Mouse (Mus musculus) G1E (cell line): ENCODE results near the gene Dqx1. TPM values are rescaled to one million over a fixed set of nuclear protein-coding genes. Genes with fewer than 3 reads are reported as not detected.

Experiments used
- ATAC-seq: 2 replicates; pipeline ENCODE4 v1.8.0; 2016; ENCODE audit warnings: mild to moderate bottlenecking; ENCODE audit not compliant: insufficient number of reproducible peaks, poor library complexity, low FRiP score, severe bottlenecking; ENCODE audit errors: extremely low read depth
- DNase-seq: peaks from one replicate; pipeline ENCODE4 v3.0.0; 2012; ENCODE audit warnings: low spot score
- H3K27me3 ChIP-seq: 2 replicates; pipeline ENCODE4 v1.6.1; 2012; ENCODE audit warnings: mild to moderate bottlenecking, low read length, inconsistent platforms; ENCODE audit not compliant: insufficient read depth
- H3K36me3 ChIP-seq: replicated peaks from 2 replicates; pipeline ENCODE3; 2012; ENCODE audit warnings: mild to moderate bottlenecking, inconsistent platforms
- H3K4me1 ChIP-seq: 2 replicates; pipeline ENCODE4 v1.6.1; 2012; ENCODE audit warnings: low read depth, low read length, inconsistent platforms, mixed read lengths; ENCODE audit not compliant: insufficient read depth
- H3K4me3 ChIP-seq: 2 replicates; pipeline ENCODE4 v1.5.1; 2012; ENCODE audit warnings: low read depth, mild to moderate bottlenecking, inconsistent platforms, low read length, moderate library complexity, mixed read lengths
- H3K9me3 ChIP-seq: replicated peaks from 2 replicates; pipeline ENCODE4 v1.6.1; 2012; ENCODE audit warnings: inconsistent platforms
- CTCF ChIP-seq: IDR thresholded peaks from 2 replicates; pipeline ENCODE4 v1.5.1; 2012; ENCODE audit warnings: low read depth, low read length, inconsistent platforms, mixed read lengths
- GATA1 ChIP-seq: IDR thresholded peaks from 2 replicates; pipeline ENCODE4 v1.6.1; 2012; ENCODE audit warnings: borderline replicate concordance, low read length, inconsistent platforms, mixed read lengths
- GATA2 ChIP-seq: IDR thresholded peaks from 2 replicates; pipeline ENCODE4 v1.6.1; 2012; ENCODE audit warnings: low read depth, low read length, inconsistent platforms, borderline replicate concordance
- POLR2AphosphoS5 ChIP-seq: IDR thresholded peaks from 2 replicates; pipeline ENCODE4 v1.6.1; 2012; ENCODE audit warnings: low read depth, low read length, inconsistent platforms; ENCODE audit not compliant: insufficient replicate concordance
- TAL1 ChIP-seq: conservative IDR thresholded peaks from 2 replicates; pipeline ENCODE4 v1.6.1; 2012; ENCODE audit warnings: low read depth, low read length, inconsistent platforms, mixed read lengths
- polyA plus RNA-seq: library from polyadenylated mRNA; stranded (reverse); fragments of >175 nt; gene quantifications from 2 replicates; pipeline ENCODE4 v1.2.3, GENCODE M21; 2012
- total RNA-seq, 2 experiments: library from RNA; stranded (forward) in 1 of 2; stranded (reverse) in 1 of 2; fragments of 200-1000 nt in 1 of 2; fragments of >200 nt in 1 of 2; fragmentation: Nextera tagmentation in 1 of 2; gene quantifications; 2 replicates each; pipeline ENCODE4 v1.2.3; 2014 to 2017

Gene Dqx1
- total and polyA plus RNA-seq, 3 experiments = 2.3 to 28.7 (median 2.5) TPM

- Histone ChIP-seq H3K4me3 (no peak overlapping the region), H3K36me3 (peaks cover 38% of the 10 kb centered on the region), H3K9me3 (no peaks in the 10 kb centered on the region), H3K27me3 (peaks cover 43% of the 10 kb centered on the region), H3K4me1 (peaks cover 14% of the 10 kb centered on the region)
- DNase-seq (no peak), ATAC-seq (no peak)
- TF ChIP-seq GATA1 (no peak), TAL1 (no peak), GATA2 (no peak), CTCF (no peak), POLR2AphosphoS5 (no peak)
These were observed 26.8 kb downstream of the Dqx1 start for GRCm38 (mm10) chr6:83084477-83084876.

GRCm38 (mm10) chr6:83086121-83087035 is 28.7 kb downstream of the Dqx1 start, which contains the start of gene Lbx2:
TSS of gene Lbx2 (plus strand) at chr6:83086367.
- Histone ChIP-seq H3K9me3 (no peaks in the 10 kb centered on the region), H3K36me3 (peaks cover 19% of the 10 kb centered on the region), H3K4me3 (no peak within 1 kb of the TSS), H3K4me1 (peaks cover 5% of the 10 kb centered on the region; the same call in 1 of the 2 replicates), H3K27me3 (peaks cover 57% of the 10 kb centered on the region)
- TF ChIP-seq POLR2AphosphoS5 = no peak
- no peak for TF ChIP-seq TAL1
- TF ChIP-seq CTCF = no peak
- no peak for TF ChIP-seq GATA1
- no peak for TF ChIP-seq GATA2
- DNase-seq = no peak
- ATAC-seq = no peak

DNA sequence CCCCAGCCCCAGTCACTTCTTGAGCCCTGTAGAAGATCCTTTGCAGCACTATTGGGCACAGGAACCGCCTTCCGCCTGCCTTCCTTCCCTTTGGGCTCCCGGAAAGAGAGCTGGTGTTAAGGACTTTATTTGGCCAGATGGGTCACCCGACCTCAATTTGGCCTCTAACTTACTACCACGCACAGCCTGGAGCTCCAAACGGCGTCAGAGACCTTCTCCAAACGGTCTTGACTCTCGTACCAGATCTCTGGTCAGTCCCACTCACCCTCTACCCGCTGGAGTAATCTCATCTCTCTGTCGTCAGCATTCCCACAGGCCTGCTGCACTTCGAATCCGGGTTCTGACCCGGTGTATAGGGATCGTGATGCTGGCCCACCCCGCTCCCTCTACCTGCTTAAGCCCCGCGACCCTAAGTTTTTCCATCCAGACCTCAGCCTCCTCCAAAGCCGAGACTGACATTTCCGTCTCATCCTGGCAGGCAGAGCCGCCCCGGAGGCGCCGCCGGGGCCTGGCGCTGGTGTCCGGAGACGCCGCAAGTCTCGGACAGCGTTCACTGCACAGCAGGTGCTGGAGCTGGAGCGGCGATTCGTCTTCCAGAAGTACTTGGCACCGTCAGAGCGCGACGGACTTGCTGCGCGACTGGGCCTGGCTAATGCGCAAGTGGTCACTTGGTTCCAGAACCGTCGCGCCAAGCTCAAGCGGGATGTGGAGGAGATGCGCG is 29.7 kb downstream of the Dqx1 start:
- TF ChIP-seq CTCF = no peak
- no peak for TF ChIP-seq POLR2AphosphoS5
- TF ChIP-seq TAL1 = no peak
- Histone ChIP-seq H3K9me3 (no peaks in the 10 kb centered on the region), H3K27me3 (peaks cover 57% of the 10 kb centered on the region), H3K4me3 (no peak overlapping the region), H3K4me1 (peaks cover 5% of the 10 kb centered on the region; the same call in 1 of the 2 replicates), H3K36me3 (peaks cover 12% of the 10 kb centered on the region)
- DNase-seq (no peak), ATAC-seq (no peak)

DNA sequence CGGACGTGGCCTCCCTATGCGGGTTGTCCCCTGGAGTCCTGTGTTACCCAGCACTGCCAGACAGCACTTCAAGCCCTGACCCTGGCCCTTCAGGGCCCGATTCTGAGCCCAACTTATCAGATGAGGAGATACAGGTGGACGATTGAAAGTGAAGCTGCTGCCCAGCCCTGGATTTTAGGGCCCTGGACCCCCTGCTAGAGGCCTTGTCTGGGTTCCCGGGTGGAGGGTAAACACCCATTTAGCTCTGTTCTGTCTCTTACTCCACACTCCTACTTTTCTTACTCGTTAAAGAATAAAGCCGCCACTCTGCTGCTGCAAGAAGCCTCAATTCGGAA is 30.2 kb downstream of the Dqx1 start:
- ATAC-seq = no peak
- Histone ChIP-seq H3K27me3 (peaks cover 62% of the 10 kb centered on the region), H3K4me1 (peaks cover 5% of the 10 kb centered on the region; the same call in 1 of the 2 replicates), H3K4me3 (no peak overlapping the region), H3K9me3 (no peaks in the 10 kb centered on the region), H3K36me3 (peaks cover 6% of the 10 kb centered on the region)
- TF ChIP-seq TAL1 (no peak), CTCF (no peak)
- DNase-seq = no peak

DNA sequence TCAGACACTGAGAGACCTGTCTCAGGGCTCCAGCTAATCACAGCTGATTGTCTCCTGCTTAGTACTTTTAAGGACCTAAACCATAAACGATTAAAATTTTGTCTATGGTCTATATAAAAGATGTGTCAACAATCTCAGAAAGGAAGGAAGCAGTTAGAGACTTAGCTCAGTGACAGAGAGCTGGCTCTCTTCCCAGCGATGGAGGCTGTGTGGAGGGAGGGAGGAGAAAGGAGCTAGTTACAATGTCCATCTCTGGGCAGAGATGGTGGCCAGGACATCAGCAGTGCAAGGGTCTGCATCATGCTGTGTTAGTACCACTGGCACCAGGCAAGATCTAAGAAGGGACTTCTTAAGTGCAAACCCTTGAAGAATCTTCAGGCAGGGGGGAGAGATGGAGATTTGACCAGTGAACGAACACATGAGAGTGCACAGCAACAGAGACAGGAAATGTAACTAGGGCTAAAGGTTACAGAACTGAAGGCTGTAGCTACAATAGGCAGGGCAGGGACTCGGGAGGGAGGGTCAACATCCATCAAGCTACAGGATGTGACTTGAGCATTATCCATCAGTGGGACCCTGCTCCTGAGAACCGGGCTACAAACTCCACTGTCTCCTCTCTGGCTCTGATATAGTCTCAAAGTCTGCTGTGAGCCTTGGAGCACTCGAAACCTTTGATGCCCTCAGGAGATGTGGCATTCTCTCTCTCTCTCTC is 34.9 kb downstream of the Dqx1 start:
- Histone ChIP-seq H3K4me3 (no peak overlapping the region), H3K36me3 (no peaks in the 10 kb centered on the region), H3K9me3 (peaks cover 5% of the 10 kb centered on the region), H3K4me1 (no peaks in the 10 kb centered on the region), H3K27me3 (peaks cover 45% of the 10 kb centered on the region)
- ATAC-seq = no peak
- TF ChIP-seq GATA1 = no peak
- no peak for DNase-seq

- DNase-seq (no peak), ATAC-seq (no peak)
- Histone ChIP-seq H3K4me3 (no peak overlapping the region), H3K4me1 (peaks cover 4% of the 10 kb centered on the region), H3K27me3 (peaks cover 18% of the 10 kb centered on the region), H3K9me3 (peaks cover 5% of the 10 kb centered on the region), H3K36me3 (no peaks in the 10 kb centered on the region)
- TF ChIP-seq TAL1 (no peak), POLR2AphosphoS5 (no peak), GATA1 (no peak), CTCF (no peak), GATA2 (no peak)
These were observed 38.3 kb downstream of the Dqx1 start for GRCm38 (mm10) chr6:83095968-83096367.
